Mouse (Mus musculus): Measurements from ENCODE around the gene Olfr456.
"Not testable (repeated sequence)": the region's sequence is repeated elsewhere in the genome, so short reads cannot be mapped to it uniquely, and the experiment has no call there.

The Olfr456 gene

DNA sequence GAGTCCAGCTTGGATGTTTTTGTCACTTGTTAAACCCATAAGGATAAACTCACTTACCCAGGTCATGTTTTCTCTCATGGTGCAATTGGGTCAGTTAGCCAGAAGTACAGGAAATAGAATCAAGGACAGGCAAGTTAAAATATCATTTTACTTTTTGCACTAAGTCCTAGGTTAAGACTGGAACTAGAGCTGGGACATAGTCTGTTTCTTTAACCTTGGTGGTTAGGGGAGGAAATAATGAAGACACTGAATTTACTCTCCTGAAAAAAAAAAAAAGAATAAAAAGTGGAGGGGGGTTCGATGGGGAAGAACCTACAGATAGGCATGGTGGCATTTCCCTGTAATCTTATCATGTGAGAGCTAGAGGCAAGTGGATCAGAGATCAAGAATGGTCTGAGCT lies at the start of gene Olfr456:
Gene Olfr456, minus strand, starts transcription at position 101 of the 400 bp plus-strand sequence.
- DNase-seq (ENCODE audit: low spot score), result no peak

DNA sequence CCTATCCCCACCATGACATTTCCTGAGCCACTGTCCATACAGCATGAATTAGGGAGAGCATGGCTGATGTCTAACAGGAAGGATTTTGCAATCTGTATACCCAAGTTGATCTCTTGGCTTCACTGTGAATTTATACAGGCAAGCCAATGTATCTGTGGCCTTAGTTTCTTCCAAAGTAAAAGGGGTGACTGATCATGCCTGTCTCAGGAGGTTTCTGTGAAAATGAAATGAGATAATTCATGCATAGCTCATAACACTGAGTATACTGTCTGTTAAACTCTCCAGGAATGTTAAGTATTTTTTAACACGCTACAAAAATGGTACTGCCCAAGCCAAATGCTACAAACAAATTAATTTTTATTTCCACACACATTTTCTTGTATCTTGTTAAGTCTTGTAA lies 26.4 kb upstream of the Olfr456 start:
- no peak for DNase-seq (ENCODE audit: low spot score)

DNA sequence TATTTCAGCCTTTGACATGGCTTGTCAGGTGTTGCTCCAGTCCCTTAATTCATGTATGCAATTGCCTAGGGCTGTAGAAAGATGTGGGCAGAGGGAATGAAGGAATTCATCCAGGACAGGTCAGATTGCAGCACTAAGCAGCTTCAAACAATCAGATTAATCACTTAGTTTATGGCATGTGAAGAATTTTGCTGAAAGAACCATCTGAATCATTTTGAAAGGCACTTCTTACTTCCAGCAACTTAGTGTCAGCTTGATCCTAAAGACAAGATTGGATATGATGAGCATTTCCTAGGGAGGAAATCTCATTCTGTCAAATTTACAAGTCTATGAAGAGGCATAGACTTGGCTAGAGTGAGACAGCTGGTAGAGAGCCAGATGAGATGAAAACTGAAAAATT lies 22.3 kb upstream of the Olfr456 start:
- no peak for DNase-seq (ENCODE audit: low spot score)

DNA sequence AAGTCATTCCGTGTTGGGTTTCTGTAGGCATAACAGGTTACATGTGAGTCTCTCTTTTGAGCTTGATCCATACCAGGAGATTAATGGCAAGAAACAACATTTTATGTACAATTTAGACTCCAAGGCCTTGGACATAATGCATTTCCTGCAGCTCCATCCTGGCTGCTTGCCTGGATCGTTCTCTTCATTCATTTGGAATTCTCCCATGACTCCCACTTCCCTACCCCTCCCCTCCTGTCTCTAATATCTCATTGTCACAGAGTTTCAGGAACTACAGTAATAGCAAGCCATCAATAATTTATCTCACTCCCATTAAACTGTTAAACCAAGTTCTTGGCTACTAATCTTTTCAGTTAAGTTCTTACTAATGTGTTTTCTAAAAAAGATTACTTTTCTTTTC lies 16.5 kb upstream of the Olfr456 start:
- no peak for DNase-seq (ENCODE audit: low spot score)

DNA sequence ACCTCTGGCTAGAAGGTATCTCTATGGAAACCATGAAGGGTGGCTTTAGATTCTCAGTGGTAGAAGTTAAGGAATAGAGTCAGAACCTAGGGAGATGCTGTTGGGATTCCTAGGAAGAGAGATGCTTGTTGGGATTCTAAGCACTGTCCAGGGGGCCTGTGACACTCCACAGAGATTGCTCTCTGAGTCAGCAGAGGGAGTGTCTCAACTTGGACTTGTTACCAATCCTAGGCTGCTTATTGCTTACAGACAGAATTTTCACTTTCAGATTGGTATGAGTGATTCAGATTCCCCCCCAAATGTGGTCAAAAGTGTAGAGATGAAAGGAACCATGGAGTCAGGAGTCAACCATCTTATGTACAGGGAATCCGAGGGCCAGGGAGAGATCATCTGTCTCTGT lies 2.7 kb upstream of the Olfr456 start:
- no peak for DNase-seq (ENCODE audit: low spot score)

DNA sequence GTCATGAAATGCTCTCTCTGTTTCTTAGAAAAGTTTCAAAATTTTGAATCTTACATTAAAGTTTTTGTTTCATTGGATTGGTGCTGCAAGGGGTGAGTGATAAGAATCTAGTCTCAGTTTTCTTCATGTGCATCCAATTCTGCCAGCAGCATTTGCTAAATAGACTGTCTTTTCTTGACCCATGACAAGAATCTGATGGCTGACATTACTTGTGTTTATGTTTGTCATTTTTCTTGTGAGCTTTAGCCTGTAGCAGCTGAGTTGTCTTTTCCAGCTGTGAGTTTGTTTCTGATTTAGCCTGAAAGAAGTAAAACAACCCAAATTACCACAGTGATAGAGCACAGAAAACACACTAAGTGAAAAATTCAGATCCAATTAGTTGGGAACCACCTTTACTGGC lies 2.4 kb downstream of the Olfr456 start:
- DNase-seq (ENCODE audit: low spot score), result no peak

DNA sequence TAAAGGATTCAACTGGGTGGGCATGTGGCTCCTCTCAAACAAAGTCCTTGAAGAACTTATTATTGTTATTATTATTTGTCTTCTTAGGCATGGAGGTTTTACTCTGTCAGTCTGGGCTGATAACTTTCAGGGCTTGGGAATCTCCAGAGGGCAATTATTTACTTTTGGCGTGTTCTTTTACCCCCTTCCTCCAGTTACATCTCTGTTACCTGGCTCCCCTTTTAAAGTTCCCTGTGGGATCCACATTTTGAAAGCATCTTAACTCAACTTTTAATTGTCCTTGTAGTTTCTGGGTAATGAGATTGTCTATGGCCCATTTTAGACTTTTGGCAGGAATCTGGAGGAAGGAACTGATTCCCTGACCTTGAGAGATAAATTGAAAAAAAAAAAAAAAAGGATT lies 10.8 kb downstream of the Olfr456 start, which contains the start of gene Olfr457:
Gene Olfr457, minus strand, starts transcription at position 101 of the 400 bp plus-strand sequence.
- DNase-seq (ENCODE audit: low spot score), result no peak

DNA sequence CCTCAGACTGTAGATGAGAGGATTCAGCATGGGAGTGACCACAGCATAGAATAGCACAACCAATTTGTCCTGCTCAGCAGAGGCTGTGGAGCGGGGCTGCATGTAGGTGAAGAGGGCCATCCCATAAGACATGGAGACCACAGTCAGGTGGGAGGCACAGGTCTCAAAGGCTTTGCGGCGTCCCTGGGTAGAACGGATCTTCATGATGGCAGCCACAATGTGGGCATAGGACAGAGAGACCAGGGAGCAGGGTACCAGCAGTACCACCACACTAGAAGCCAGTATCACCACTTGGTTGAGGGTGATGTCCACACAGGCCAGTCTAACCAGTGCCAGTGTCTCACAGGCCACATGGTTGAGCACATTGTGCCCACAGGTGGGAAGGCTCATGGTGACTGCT lies 15.7 kb downstream of the Olfr456 start:
- DNase-seq (ENCODE audit: low spot score), result not testable (repeated sequence)

DNA sequence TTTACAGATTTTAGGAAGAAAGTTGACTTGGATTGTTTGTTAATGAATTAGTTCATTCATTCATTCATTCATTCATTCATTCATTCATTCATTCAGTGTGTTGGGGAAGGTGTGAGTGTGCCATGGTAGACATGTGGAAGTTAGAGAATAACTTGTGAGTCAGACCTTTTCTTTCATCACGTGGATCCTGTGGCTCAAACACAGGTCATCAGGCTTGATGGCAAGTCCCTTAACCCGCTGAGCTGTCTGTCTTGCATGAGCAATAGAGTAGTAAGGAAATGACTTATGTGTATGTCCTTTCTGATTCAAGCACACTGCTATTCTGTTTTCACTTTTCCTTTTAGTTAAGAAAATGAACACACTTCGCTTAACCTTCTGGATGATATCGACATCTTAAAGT lies 16.5 kb downstream of the Olfr456 start:
- no peak for DNase-seq (ENCODE audit: low spot score)

DNA sequence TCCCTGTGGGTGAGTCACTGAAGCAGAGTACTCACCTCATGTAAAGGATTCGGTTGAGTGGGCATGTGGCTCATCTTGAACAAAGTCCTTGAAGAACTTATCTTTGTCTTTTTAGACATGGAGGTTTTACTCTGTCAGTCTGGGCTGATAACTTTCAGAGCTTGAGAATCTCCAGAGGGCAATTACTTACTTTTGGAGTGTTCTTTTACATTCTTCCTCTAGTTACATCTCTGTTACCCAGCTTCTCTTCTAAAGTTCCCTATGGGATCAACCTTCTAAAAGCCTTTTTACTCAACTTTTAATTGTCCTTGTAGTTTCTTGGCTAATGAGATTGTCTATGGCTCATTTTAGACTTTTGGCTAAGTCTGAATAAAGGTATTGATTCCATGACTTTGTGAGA lies 21.9 kb downstream of the Olfr456 start, which contains the start of gene Olfr458:
Gene Olfr458, minus strand, starts transcription at position 101 of the 400 bp plus-strand sequence.
- no peak for DNase-seq (ENCODE audit: low spot score)

DNA sequence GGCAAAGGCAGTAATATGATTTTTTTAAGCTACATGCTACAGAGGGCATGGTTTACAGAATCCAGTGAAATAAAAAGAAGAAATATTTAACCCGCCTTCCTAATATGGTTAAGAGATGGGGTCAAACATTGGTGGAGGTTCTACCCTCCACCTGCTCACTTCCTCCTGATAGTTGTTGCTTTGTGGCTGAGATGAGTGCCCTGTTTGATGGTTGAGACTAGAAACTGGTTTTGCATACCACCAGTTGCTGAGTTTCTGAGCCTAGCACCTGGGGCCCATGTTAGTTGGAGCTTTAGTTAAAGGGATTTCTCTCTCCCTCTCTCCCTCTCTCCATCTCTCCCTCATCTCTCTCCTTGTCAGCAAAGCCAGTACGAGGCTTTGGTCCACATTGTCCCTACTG lies 39.6 kb downstream of the Olfr456 start:
- DNase-seq (ENCODE audit: low spot score), result no peak

DNA sequence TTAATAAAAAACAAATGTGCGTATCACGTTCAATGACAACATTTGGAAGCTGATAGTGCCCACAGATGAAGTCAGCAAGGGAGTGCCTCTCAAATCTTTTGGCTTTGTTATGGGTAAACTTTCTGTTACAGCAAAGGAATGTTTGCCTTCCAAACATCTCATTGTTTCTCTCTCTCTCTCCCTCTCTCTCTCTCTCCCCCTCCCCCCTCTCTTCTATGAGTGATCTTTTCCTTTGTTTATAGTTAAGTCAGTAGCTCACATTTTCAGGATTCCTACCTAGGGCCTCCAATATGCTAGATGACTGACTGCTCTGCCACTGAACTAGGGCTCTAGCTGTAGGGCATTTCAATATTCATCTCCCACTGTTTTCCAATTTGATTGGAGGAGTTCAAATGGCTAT lies 42.5 kb downstream of the Olfr456 start:
- DNase-seq (ENCODE audit: low spot score), result no peak

DNA sequence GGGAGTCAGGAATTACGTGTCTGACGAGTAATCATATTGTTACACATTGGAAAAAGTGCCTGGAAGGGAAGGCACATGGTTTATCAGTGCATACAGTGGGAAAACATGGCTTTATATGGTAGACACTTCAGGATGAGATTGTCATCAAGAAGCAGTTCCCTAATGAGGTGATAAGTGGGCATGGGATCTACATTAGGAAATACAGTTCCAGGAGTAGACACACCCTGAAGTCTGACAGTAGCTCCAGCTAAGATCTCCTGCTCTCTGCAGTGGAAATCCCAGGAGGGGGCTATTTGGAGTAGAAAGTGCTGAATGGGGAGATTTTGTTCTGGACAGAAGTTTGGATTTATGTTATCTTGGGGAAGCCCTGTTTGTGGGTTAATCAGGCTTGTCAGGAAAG lies 45.6 kb downstream of the Olfr456 start:
- DNase-seq (ENCODE audit: low spot score), result no peak

Measured in embryo, embryonic 10 days (tissue).